Comparison of ENCODE assay signal across 10 mouse cellular contexts in the genomic region with DNA sequence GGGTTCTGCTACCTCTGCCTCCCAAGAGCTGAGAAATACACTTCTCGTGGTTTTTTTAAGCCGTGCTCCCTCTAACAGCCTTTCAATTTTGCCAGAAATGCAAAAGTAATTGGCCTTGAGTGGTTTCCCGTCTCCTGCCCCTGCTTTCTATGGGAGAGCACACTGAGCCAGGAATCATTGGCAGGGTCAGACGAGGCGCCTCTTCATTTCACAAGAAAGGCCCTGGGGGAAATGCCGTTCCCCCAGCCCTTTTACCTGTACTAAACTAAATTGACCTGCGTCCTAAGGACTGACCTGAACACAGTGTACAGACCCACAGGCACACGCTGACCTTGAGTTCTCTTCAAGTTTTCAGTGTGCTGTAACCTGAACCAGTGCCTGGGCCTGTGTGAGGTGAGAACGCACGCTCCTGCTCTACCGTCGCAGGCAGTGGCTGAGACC. TPM values are rescaled to one million over a fixed set of nuclear protein-coding genes. Genes with fewer than 3 reads are reported as not detected.
DNase-seq lines count a peak whose midpoint lies in the region; ATAC-seq and TF ChIP-seq lines count a peak whose summit lies in the region.
"Had no signal": no experiment of that assay in that cellular context is flagged by ENCODE, and none has a peak within 500 bp of the region (broad histone marks: within the 10 kb centered on the region; RNA-seq: fewer than 3 reads in every experiment).

No protein-coding gene starts in this region.

- H3K9me3 ChIP-seq in midbrain, embryonic 13.5 days: no peaks in the 10 kb centered on the region
- no peaks in the 10 kb centered on the region for H3K9me3 ChIP-seq in midbrain, postnatal 0 days (ENCODE audit: low read length)

- no peak overlapping the region for H3K9ac ChIP-seq in midbrain, embryonic 13.5 days (replicated peaks)
- H3K9ac ChIP-seq in midbrain, postnatal 0 days (replicated peaks; ENCODE audit: low read length, poor library complexity, severe bottlenecking): no peak overlapping the region

- H3K27me3 ChIP-seq in midbrain, embryonic 13.5 days: no peaks in the 10 kb centered on the region
- H3K27me3 ChIP-seq in midbrain, postnatal 0 days (ENCODE audit: insufficient read depth, low read length): no peaks in the 10 kb centered on the region
- H3K27me3 ChIP-seq: CH12.LX had no signal

- DNase-seq in gastrocnemius, adult 2 months: peak; percentile 81
- DNase-seq in gastrocnemius, postnatal 4 days (ENCODE audit: low spot score in 2 of 2): no peak
- no peak for DNase-seq in midbrain, postnatal 0 days (ENCODE audit: low spot score)
- peak; percentile 64 for DNase-seq in kidney, adult 18-20 months
- no peak for DNase-seq in urinary bladder, postnatal 10 days (ENCODE audit: low spot score)
- DNase-seq in cerebellum, adult 8-10 months: no peak

- H3K4me3 ChIP-seq in gastrocnemius, adult 2 months: peak overlapping the region; percentile 65
- H3K4me3 ChIP-seq in midbrain, embryonic 13.5 days (replicated peaks): no peak overlapping the region
- H3K4me3 ChIP-seq in midbrain, postnatal 0 days (ENCODE audit: low read depth, low read length): no peak overlapping the region
- no peak overlapping the region for H3K4me3 ChIP-seq in olfactory bulb, adult 2 months (ENCODE audit: insufficient read depth, low read depth, low read length)

- intact Hi-C loops in gastrocnemius, adult 2 months (cut with DNase I): no loop called here

- peaks cover 46% of the 10 kb centered on the region for H3K4me1 ChIP-seq in midbrain, embryonic 13.5 days (replicated peaks)
- peaks cover 3% of the 10 kb centered on the region; the same call in 1 of the 2 replicates for H3K4me1 ChIP-seq in midbrain, postnatal 0 days (ENCODE audit: insufficient read depth, low read length)
- H3K4me1 ChIP-seq in olfactory bulb, adult 2 months (ENCODE audit: control insufficient read depth, insufficient read depth, low read length): peaks cover 48% of the 10 kb centered on the region

- H3K4me2 ChIP-seq in midbrain, embryonic 13.5 days (replicated peaks): no peak overlapping the region
- H3K4me2 ChIP-seq in midbrain, postnatal 0 days (ENCODE audit: low read depth, low read length, poor library complexity, severe bottlenecking): no peak overlapping the region

- no peak for ATAC-seq in midbrain, embryonic 13.5 days
- ATAC-seq in midbrain, postnatal 0 days (ENCODE audit: low FRiP score): no peak

- peak overlapping the region; percentile 95 for H3K27ac ChIP-seq in gastrocnemius, adult 2 months
- H3K27ac ChIP-seq in midbrain, embryonic 13.5 days: 0 out of 2 replicates have a peak overlapping the region, but pooled peaks have one; percentile 7
- no peak overlapping the region for H3K27ac ChIP-seq in midbrain, postnatal 0 days (ENCODE audit: low read depth, low read length)
- 0 out of 2 replicates have a peak overlapping the region, but pooled peaks have one; percentile 8 for H3K27ac ChIP-seq in olfactory bulb, adult 2 months (ENCODE audit: insufficient read depth, low read depth, low read length)

- peaks cover 31% of the 10 kb centered on the region for H3K36me3 ChIP-seq in midbrain, embryonic 13.5 days
- H3K36me3 ChIP-seq in midbrain, postnatal 0 days (ENCODE audit: insufficient read depth, low read length): peaks cover 6% of the 10 kb centered on the region

- no peak for TF ChIP-seq CTCF in gastrocnemius, adult 2 months (IDR thresholded peaks at IDR 0.05)
- no peak for TF ChIP-seq CTCF in midbrain, postnatal 0 days (IDR thresholded peaks at IDR 0.05)
- no peak for TF ChIP-seq CTCF in olfactory bulb, adult 2 months (IDR thresholded peaks at IDR 0.05; ENCODE audit: insufficient read depth, low read depth, low read length)

- WGBS in midbrain, embryonic 13.5 days: 85% methylated on average over 12 of the region's 12 CpGs
- 75% methylated on average over 12 of the region's 12 CpGs for WGBS in midbrain, postnatal 0 days
- 67% methylated on average over 12 of the region's 12 CpGs for WGBS in olfactory bulb, adult 2 months

- no peak for TF ChIP-seq POLR2A in olfactory bulb, adult 2 months (IDR thresholded peaks at IDR 0.05; ENCODE audit: insufficient read depth, low read depth, low read length)

RNA-seq across cellular contexts. Expression of a gene that starts 26.9 kb away (rescaled TPM):
- not detected for total RNA-seq in gastrocnemius, adult 2 months (2021)
- not detected for total RNA-seq in gastrocnemius, postnatal 4 days (2021)
- polyA plus RNA-seq in midbrain, embryonic 13.5 days (2015; fragmentation: Nextera tagmentation; extraction: Ambion mirVana): not detected in 2 replicates
- not detected in 2 replicates for total RNA-seq in midbrain, postnatal 0 days (2014; rRNA removed)
- polyA plus RNA-seq in midbrain, postnatal 0 days (2015; fragmentation: Nextera tagmentation; extraction: Ambion mirVana): not detected in 2 replicates
- not detected in 2 replicates for polyA plus RNA-seq in olfactory bulb, adult 2 months (2012; ENCODE audit: insufficient read depth, insufficient read length, low replicate concordance, missing spikeins)
- total RNA-seq: CH12.LX; layer of hippocampus, postnatal 14 days had no signal

RNA-seq across cellular contexts. Expression of a gene that starts 43.6 kb away (rescaled TPM):
- 10 to 100 TPM; 12.1 to 12.2 TPM for total RNA-seq in gastrocnemius, adult 2 months (2021)
- 10 to 100 TPM; 12.5 to 12.6 TPM for total RNA-seq in gastrocnemius, postnatal 4 days (2021)
- 20.1 and 22.3 TPM in 2 replicates for polyA plus RNA-seq in midbrain, embryonic 13.5 days (2015; fragmentation: Nextera tagmentation; extraction: Ambion mirVana)
- 13.2 and 16.3 TPM in 2 replicates for total RNA-seq in midbrain, postnatal 0 days (2014; rRNA removed)
- polyA plus RNA-seq in midbrain, postnatal 0 days (2015; fragmentation: Nextera tagmentation; extraction: Ambion mirVana): 41.3 and 43.0 TPM in 2 replicates
- polyA plus RNA-seq in olfactory bulb, adult 2 months (2012; ENCODE audit: insufficient read depth, insufficient read length, low replicate concordance, missing spikeins): not detected in 2 replicates

RNA-seq across cellular contexts. Expression of a gene that starts 47.2 kb away (rescaled TPM):
- total RNA-seq in gastrocnemius, adult 2 months (2021): 100 to 1,000 TPM in 1 of 2 experiments, 10 to 100 TPM in 1; 65.4 to 101 TPM
- 10 to 100 TPM; 52.4 to 57.2 TPM for total RNA-seq in gastrocnemius, postnatal 4 days (2021)
- polyA plus RNA-seq in midbrain, embryonic 13.5 days (2015; fragmentation: Nextera tagmentation; extraction: Ambion mirVana): 38.9 and 41.9 TPM in 2 replicates
- 44.2 and 44.8 TPM in 2 replicates for total RNA-seq in midbrain, postnatal 0 days (2014; rRNA removed)
- polyA plus RNA-seq in midbrain, postnatal 0 days (2015; fragmentation: Nextera tagmentation; extraction: Ambion mirVana): 27.1 and 27.8 TPM in 2 replicates
- polyA plus RNA-seq in olfactory bulb, adult 2 months (2012; ENCODE audit: insufficient read depth, insufficient read length, low replicate concordance, missing spikeins): 293 TPM in 1 of 2 replicates, not detected in the other

Comparison
In these comparisons a context has a peak if more than half of its experiments do, and no peak if none do; other contexts are left out.
1. DNase-seq: peak in gastrocnemius, adult 2 months (single experiment) and kidney, adult 18-20 months (single experiment); none in gastrocnemius, postnatal 4 days (0 of 2), midbrain, postnatal 0 days (single experiment), urinary bladder, postnatal 10 days (single experiment) and cerebellum, adult 8-10 months (single experiment).